ENCODE assay signal across 11 mouse cellular contexts in genomic region chr2:131205521-131206182, GRCm38 (mm10). TPM values are rescaled to one million over a fixed set of nuclear protein-coding genes. Genes with fewer than 3 reads are reported as not detected.
DNase-seq lines count a peak whose midpoint lies in the region; ATAC-seq and TF ChIP-seq lines count a peak whose summit lies in the region.
"Had no signal": no experiment of that assay in that cellular context is flagged by ENCODE, and none has a peak within 500 bp of the region (broad histone marks: within the 10 kb centered on the region; RNA-seq: fewer than 3 reads in every experiment).

No protein-coding gene starts in this region.

- H3K4me3 ChIP-seq in layer of hippocampus, adult 2 months: no peak overlapping the region
- H3K4me3 ChIP-seq in brown adipose tissue, adult 24 weeks (ENCODE audit: insufficient read depth, low read depth, low read length): no peak overlapping the region

- peaks cover 18% of the 10 kb centered on the region for H3K4me1 ChIP-seq in brown adipose tissue, adult 24 weeks (ENCODE audit: control insufficient read depth, insufficient read depth, insufficient read length, low read length)

- no peak for TF ChIP-seq CTCF in layer of hippocampus, adult 2 months (conservative IDR thresholded peaks at IDR 0.05)

- intact Hi-C loops in gastrocnemius, postnatal 14 days (cut with DNase I; ENCODE audit: low total_unique reads): no loop called here

- H3K27ac ChIP-seq in layer of hippocampus, adult 2 months: peak overlapping the region; percentile 90
- peak overlapping the region; percentile 92 for H3K27ac ChIP-seq in brown adipose tissue, adult 24 weeks (replicated peaks; ENCODE audit: low read depth, low read length)

- no peak for DNase-seq in layer of hippocampus, adult 2 months (ENCODE audit: low spot score in 2 of 2)
- DNase-seq in layer of hippocampus, postnatal 36 days: no peak
- no peak for DNase-seq in gastrocnemius, postnatal 14 days
- DNase-seq in layer of hippocampus, adult 18-20 months (ENCODE audit: low spot score in 2 of 2): no peak
- DNase-seq in adrenal gland, postnatal 4 days (ENCODE audit: low spot score in 2 of 2): no peak
- DNase-seq: cerebellum, adult 11-12 months; kidney, postnatal 25 days; lung, postnatal 4 days had no signal

- peak; percentile 42 for ATAC-seq in erythroblast, adult 5-6 weeks (replicated peaks; ENCODE audit: low FRiP score, poor library complexity, severe bottlenecking)
- peak; percentile 66 for ATAC-seq in megakaryocyte-erythroid progenitor cell, adult 5-6 weeks (replicated peaks; ENCODE audit: low FRiP score, low TSS enrichment, poor library complexity, severe bottlenecking)

RNA-seq across cellular contexts. Expression of gene Ap5s1, which starts 1.2 kb away (rescaled TPM):
- 10 to 100 TPM; 20.9 to 26.0 TPM for total RNA-seq in layer of hippocampus, adult 2 months (2021)
- total RNA-seq in layer of hippocampus, postnatal 36 days (2021): 10 to 100 TPM; 22.2 to 25.7 TPM
- 15.9 and 26.0 TPM in 2 replicates for polyA plus RNA-seq in brown adipose tissue, adult 24 weeks (2012; ENCODE audit: insufficient read depth, insufficient read length, missing spikeins)
- 18.2 and 36.5 TPM in 2 replicates for total RNA-seq in erythroblast, adult 5-6 weeks (2015; ENCODE audit: low replicate concordance)
- 18.7 and 21.0 TPM in 2 replicates for total RNA-seq in erythroblast, adult 5-6 weeks (2017; ENCODE audit: low replicate concordance)
- total RNA-seq in megakaryocyte-erythroid progenitor cell, adult 5-6 weeks (2014; fragmentation: Nextera tagmentation): 5.9 and 14.7 TPM in 2 replicates
- total RNA-seq in megakaryocyte-erythroid progenitor cell, adult 5-6 weeks (2017): 1.9 and 3.3 TPM in 2 replicates
- total RNA-seq in gastrocnemius, postnatal 14 days (2021): 10 to 100 TPM; 14.9 to 17.4 TPM
- total RNA-seq in layer of hippocampus, adult 18-20 months (2021): 10 to 100 TPM; 22.1 to 24.4 TPM
- total RNA-seq in adrenal gland, postnatal 4 days (2021): 10 to 100 TPM; 23.9 to 24.8 TPM

RNA-seq across cellular contexts. Expression of gene Spef1, which starts 18.6 kb away (rescaled TPM):
- 1 to 10 TPM; 8.5 to 8.9 TPM for total RNA-seq in layer of hippocampus, adult 2 months (2021)
- total RNA-seq in layer of hippocampus, postnatal 36 days (2021): 10 to 100 TPM; 10.9 to 14.4 TPM
- polyA plus RNA-seq in brown adipose tissue, adult 24 weeks (2012; ENCODE audit: insufficient read depth, insufficient read length, missing spikeins): 5.3 and 9.2 TPM in 2 replicates
- total RNA-seq in erythroblast, adult 5-6 weeks (2015; ENCODE audit: low replicate concordance): 0.63 TPM in 1 of 2 replicates, not detected in the other
- 3.1 and 4.2 TPM in 2 replicates for total RNA-seq in erythroblast, adult 5-6 weeks (2017; ENCODE audit: low replicate concordance)
- 3.7 and 4.1 TPM in 2 replicates for total RNA-seq in megakaryocyte-erythroid progenitor cell, adult 5-6 weeks (2014; fragmentation: Nextera tagmentation)
- 1.3 and 2.5 TPM in 2 replicates for total RNA-seq in megakaryocyte-erythroid progenitor cell, adult 5-6 weeks (2017)
- total RNA-seq in gastrocnemius, postnatal 14 days (2021): 1 to 10 TPM; 2.5 to 2.9 TPM
- total RNA-seq in layer of hippocampus, adult 18-20 months (2021): 1 to 10 TPM; 7.2 to 9.0 TPM
- 1 to 10 TPM; 5.8 to 6.7 TPM for total RNA-seq in adrenal gland, postnatal 4 days (2021)

RNA-seq across cellular contexts. Expression of gene Cdc25b, which starts 18.9 kb away (rescaled TPM):
- total RNA-seq in layer of hippocampus, adult 2 months (2021): 10 to 100 TPM; 23.4 to 25.5 TPM
- total RNA-seq in layer of hippocampus, postnatal 36 days (2021): 10 to 100 TPM; 16.0 to 20.1 TPM
- polyA plus RNA-seq in brown adipose tissue, adult 24 weeks (2012; ENCODE audit: insufficient read depth, insufficient read length, missing spikeins): 2.4 and 2.5 TPM in 2 replicates
- total RNA-seq in erythroblast, adult 5-6 weeks (2015; ENCODE audit: low replicate concordance): 160 and 210 TPM in 2 replicates
- 363 and 459 TPM in 2 replicates for total RNA-seq in erythroblast, adult 5-6 weeks (2017; ENCODE audit: low replicate concordance)
- total RNA-seq in megakaryocyte-erythroid progenitor cell, adult 5-6 weeks (2014; fragmentation: Nextera tagmentation): 8.7 and 21.6 TPM in 2 replicates
- 5.4 and 19.0 TPM in 2 replicates for total RNA-seq in megakaryocyte-erythroid progenitor cell, adult 5-6 weeks (2017)
- total RNA-seq in gastrocnemius, postnatal 14 days (2021): 1 to 10 TPM; 4.7 to 5.4 TPM
- total RNA-seq in layer of hippocampus, adult 18-20 months (2021): 10 to 100 TPM; 15.5 to 15.9 TPM
- total RNA-seq in adrenal gland, postnatal 4 days (2021): 10 to 100 TPM; 28.8 to 40.0 TPM

RNA-seq across cellular contexts. Expression of gene Cenpb, which starts 25.8 kb away (rescaled TPM):
- total RNA-seq in layer of hippocampus, adult 2 months (2021): 10 to 100 TPM; 72.3 to 78.8 TPM
- total RNA-seq in layer of hippocampus, postnatal 36 days (2021): 10 to 100 TPM; 73.9 to 76.5 TPM
- polyA plus RNA-seq in brown adipose tissue, adult 24 weeks (2012; ENCODE audit: insufficient read depth, insufficient read length, missing spikeins): 78.2 and 99.0 TPM in 2 replicates
- 0.96 and 3.8 TPM in 2 replicates for total RNA-seq in erythroblast, adult 5-6 weeks (2015; ENCODE audit: low replicate concordance)
- total RNA-seq in erythroblast, adult 5-6 weeks (2017; ENCODE audit: low replicate concordance): 6.4 and 7.7 TPM in 2 replicates
- 8.0 and 8.8 TPM in 2 replicates for total RNA-seq in megakaryocyte-erythroid progenitor cell, adult 5-6 weeks (2014; fragmentation: Nextera tagmentation)
- 6.8 and 10.8 TPM in 2 replicates for total RNA-seq in megakaryocyte-erythroid progenitor cell, adult 5-6 weeks (2017)
- 10 to 100 TPM; 49.6 to 50.8 TPM for total RNA-seq in gastrocnemius, postnatal 14 days (2021)
- 10 to 100 TPM; 70.4 to 73.5 TPM for total RNA-seq in layer of hippocampus, adult 18-20 months (2021)
- 10 to 100 TPM; 81.8 to 84.8 TPM for total RNA-seq in adrenal gland, postnatal 4 days (2021)

RNA-seq across cellular contexts. Expression of gene Mavs, which starts 28.2 kb away (rescaled TPM):
- total RNA-seq in layer of hippocampus, adult 2 months (2021): 1 to 10 TPM; 6.8 to 7.4 TPM
- total RNA-seq in layer of hippocampus, postnatal 36 days (2021): 1 to 10 TPM; 6.5 to 6.8 TPM
- polyA plus RNA-seq in brown adipose tissue, adult 24 weeks (2012; ENCODE audit: insufficient read depth, insufficient read length, missing spikeins): 57.1 and 83.3 TPM in 2 replicates
- 24.6 and 32.8 TPM in 2 replicates for total RNA-seq in erythroblast, adult 5-6 weeks (2015; ENCODE audit: low replicate concordance)
- 20.9 and 22.6 TPM in 2 replicates for total RNA-seq in erythroblast, adult 5-6 weeks (2017; ENCODE audit: low replicate concordance)
- 28.8 and 28.9 TPM in 2 replicates for total RNA-seq in megakaryocyte-erythroid progenitor cell, adult 5-6 weeks (2014; fragmentation: Nextera tagmentation)
- 16.9 and 24.8 TPM in 2 replicates for total RNA-seq in megakaryocyte-erythroid progenitor cell, adult 5-6 weeks (2017)
- 10 to 100 TPM; 32.4 to 33.3 TPM for total RNA-seq in gastrocnemius, postnatal 14 days (2021)
- total RNA-seq in layer of hippocampus, adult 18-20 months (2021): 1 to 10 TPM; 7.6 to 9.4 TPM
- 10 to 100 TPM; 33.9 to 35.8 TPM for total RNA-seq in adrenal gland, postnatal 4 days (2021)
